8 mouse cellular contexts compared by ENCODE assay signal in genomic region chr5:31138241-31138967, GRCm38 (mm10). TPM values are rescaled to one million over a fixed set of nuclear protein-coding genes. Genes with fewer than 3 reads are reported as not detected.
DNase-seq lines count a peak whose midpoint lies in the region; ATAC-seq and TF ChIP-seq lines count a peak whose summit lies in the region.

Gene Ucn, minus strand, starts transcription at chr5:31138829.

- no peaks in the 10 kb centered on the region for H3K9me3 ChIP-seq in midbrain, postnatal 0 days (ENCODE audit: low read length)

- 1% methylated on average over 52 of the region's 52 CpGs for WGBS in kidney, adult 2 months
- 2% methylated on average over 52 of the region's 52 CpGs for WGBS in midbrain, postnatal 0 days

- H3K27ac ChIP-seq in kidney, adult 2 months (ENCODE audit: insufficient read depth, low read depth, low read length) = no peak within 1 kb of the TSS
- no peak within 1 kb of the TSS for H3K27ac ChIP-seq in midbrain, postnatal 0 days (ENCODE audit: low read depth, low read length)

- peak within 1 kb of the TSS; percentile 64 for H3K4me2 ChIP-seq in midbrain, postnatal 0 days (ENCODE audit: low read depth, low read length, poor library complexity, severe bottlenecking)

- no peaks in the 10 kb centered on the region for H3K4me1 ChIP-seq in kidney, adult 2 months (ENCODE audit: control insufficient read depth, insufficient read depth, low read length)
- H3K4me1 ChIP-seq in midbrain, postnatal 0 days (ENCODE audit: insufficient read depth, low read length) = peaks cover 12% of the 10 kb centered on the region; the same call in 1 of the 2 replicates

- peak; percentile 12 to 25; a peak in 1 of 4 replicates for ATAC-seq in hematopoietic stem cell, adult 5-6 weeks (replicated peaks in 1 of 2; ENCODE audit: insufficient read depth in 1 of 2, low FRiP score in 2 of 2, low TSS enrichment in 1 of 2, low read depth in 1 of 2, poor library complexity in 2 of 2, severe bottlenecking in 2 of 2)
- 0 out of 2 replicates have a peak, but pooled peaks have one; percentile 18 for ATAC-seq in midbrain, postnatal 0 days (ENCODE audit: low FRiP score)
- ATAC-seq in inflammation-experienced regulatory T-cells, adult 6 months = no peak

- H3K36me3 ChIP-seq in kidney, adult 2 months (ENCODE audit: control insufficient read depth, insufficient read depth, low read length) = no peaks in the 10 kb centered on the region; the same call in 1 of the 2 replicates
- H3K36me3 ChIP-seq in midbrain, postnatal 0 days (ENCODE audit: insufficient read depth, low read length) = 0 out of 2 replicates have a peak, but pooled peaks cover 2% of the 10 kb centered on the region

- H3K9ac ChIP-seq in midbrain, postnatal 0 days (replicated peaks; ENCODE audit: low read length, poor library complexity, severe bottlenecking) = no peak within 1 kb of the TSS

- no peak for TF ChIP-seq CTCF in kidney, adult 2 months (conservative IDR thresholded peaks at IDR 0.05; ENCODE audit: insufficient read depth, insufficient read length, low read depth, low read length)
- TF ChIP-seq CTCF in midbrain, postnatal 0 days (IDR thresholded peaks at IDR 0.05) = 0 out of 2 replicates have a peak, but pooled peaks have one; percentile 12

- H3K27me3 ChIP-seq in kidney, adult 2 months (replicated peaks; ENCODE audit: control insufficient read depth, insufficient read depth, low read length) = no peaks in the 10 kb centered on the region
- peaks cover 44% of the 10 kb centered on the region for H3K27me3 ChIP-seq in midbrain, postnatal 0 days (ENCODE audit: insufficient read depth, low read length)

- DNase-seq in kidney, postnatal 10 days = peak; percentile 32
- no peak for DNase-seq in kidney, adult 2 months
- peak; percentile 19 for DNase-seq in embryo, embryonic 9.5 days (ENCODE audit: extremely low spot score)
- no peak for DNase-seq in midbrain, postnatal 0 days (ENCODE audit: low spot score)
- no peak for DNase-seq in spleen, postnatal 36 days (ENCODE audit: low spot score in 2 of 2)
- no peak for DNase-seq in kidney, postnatal 14 days

- H3K4me3 ChIP-seq in kidney, adult 2 months (ENCODE audit: insufficient read depth, low read depth, low read length) = no peak within 1 kb of the TSS
- peak within 1 kb of the TSS; percentile 36 for H3K4me3 ChIP-seq in midbrain, postnatal 0 days (ENCODE audit: low read depth, low read length)

- TF ChIP-seq POLR2A in kidney, adult 2 months (IDR thresholded peaks at IDR 0.05; ENCODE audit: low read depth, low read length) = no peak

RNA-seq across cellular contexts. Expression of gene Ucn, which starts in this region (rescaled TPM):
- not detected in 2 replicates for polyA plus RNA-seq in kidney, adult 2 months (2012; rRNA removed)
- not detected in 2 replicates for total RNA-seq in hematopoietic stem cell, adult 5-6 weeks (2017)
- total RNA-seq in midbrain, postnatal 0 days (2014; rRNA removed) = not detected in 2 replicates
- polyA plus RNA-seq in midbrain, postnatal 0 days (2015; fragmentation: Nextera tagmentation; extraction: Ambion mirVana) = not detected in 2 replicates
- not detected for polyA plus RNA-seq in inflammation-experienced regulatory T-cells, adult 6 months (2017; shearing (Covaris generic))

Comparison
In these comparisons a context has a peak if more than half of its experiments do, and no peak if none do; other contexts are left out.
1. DNase-seq: peak in kidney, postnatal 10 days (single experiment) and embryo, embryonic 9.5 days (single experiment); none in kidney, adult 2 months (single experiment), midbrain, postnatal 0 days (single experiment), spleen, postnatal 36 days (0 of 2) and kidney, postnatal 14 days (single experiment).
2. Peak in ATAC-seq in hematopoietic stem cell, adult 5-6 weeks; RNA of the gene not detected or under 1 TPM.
3. Peak in ATAC-seq, H3K4me3 ChIP-seq and H3K4me2 ChIP-seq in midbrain, postnatal 0 days; RNA of the gene not detected or under 1 TPM.